Mouse (Mus musculus): ENCODE measurements around the gene Rfxank.

Rfxank gene

DNA sequence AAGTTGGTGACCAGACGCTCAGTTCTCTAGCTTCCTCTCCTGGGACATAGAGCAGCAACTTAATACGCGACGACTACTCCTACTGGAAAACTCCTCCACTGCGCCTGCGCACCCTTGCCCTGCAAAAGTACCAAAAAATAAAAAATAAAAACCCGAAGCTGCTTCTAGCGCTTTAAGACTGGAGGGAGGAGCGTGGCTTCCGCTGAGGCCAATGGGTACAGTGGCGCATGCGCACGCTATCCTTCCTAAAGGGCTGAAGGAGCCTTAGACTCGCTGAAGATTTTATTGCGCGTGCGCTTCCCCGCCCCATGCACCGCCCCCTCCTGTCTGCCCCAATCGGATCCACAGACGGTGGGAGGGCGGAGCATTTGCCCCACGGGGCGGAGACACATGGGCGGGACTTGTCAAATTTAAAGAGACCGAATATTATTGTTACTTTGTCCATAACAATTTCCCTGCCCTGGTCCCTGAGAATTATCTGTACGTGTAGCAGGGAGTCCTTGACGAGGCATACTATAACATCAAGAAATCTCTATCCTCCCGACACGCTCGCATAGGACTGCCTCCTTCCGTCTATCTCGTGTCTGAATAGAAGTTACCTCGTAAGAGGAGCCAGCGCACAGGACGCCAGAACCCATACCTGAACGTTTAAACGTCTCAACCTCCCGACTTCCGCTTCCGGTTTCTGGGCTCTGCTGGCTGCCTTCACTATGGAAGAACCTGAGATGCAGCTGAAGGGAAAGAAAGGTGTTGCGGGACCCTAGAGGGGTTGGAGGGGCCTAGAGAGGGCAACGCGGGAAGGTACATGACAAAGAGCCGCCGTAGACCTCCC lies at the start of gene Rfxank, which contains the start of the genes Borcs8 and Mef2b:
TSS of gene Rfxank (minus strand) at position 129 of the 832 bp plus-strand sequence.
TSS of gene Borcs8 (plus strand) at position 474 of the 832 bp plus-strand sequence.
TSS of gene Mef2b (plus strand) at position 686 of the 832 bp plus-strand sequence.
- in situ Hi-C loops (cut with MboI) = no loop called here

DNA sequence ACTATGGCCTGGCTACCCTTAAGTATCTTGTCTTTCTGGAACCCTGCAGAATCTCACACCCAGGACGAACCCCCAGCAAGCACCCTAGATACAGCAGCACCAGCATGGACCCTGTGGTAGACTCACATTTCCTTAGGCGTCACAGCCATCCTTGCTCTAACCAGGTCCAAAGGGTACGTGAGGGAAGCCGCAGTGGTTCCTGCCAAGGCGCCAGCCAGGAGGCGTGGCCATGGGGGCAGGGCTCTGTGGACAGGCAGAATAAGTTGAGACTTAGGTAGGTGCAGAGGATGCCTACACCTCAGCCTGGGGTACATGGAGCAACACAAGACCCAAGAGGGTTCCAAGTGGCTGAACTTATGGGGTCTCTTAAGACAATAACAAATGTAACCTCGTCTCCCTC lies 49.8 kb upstream of the Rfxank start:
- in situ Hi-C loops (cut with MboI) = no loop called here

DNA sequence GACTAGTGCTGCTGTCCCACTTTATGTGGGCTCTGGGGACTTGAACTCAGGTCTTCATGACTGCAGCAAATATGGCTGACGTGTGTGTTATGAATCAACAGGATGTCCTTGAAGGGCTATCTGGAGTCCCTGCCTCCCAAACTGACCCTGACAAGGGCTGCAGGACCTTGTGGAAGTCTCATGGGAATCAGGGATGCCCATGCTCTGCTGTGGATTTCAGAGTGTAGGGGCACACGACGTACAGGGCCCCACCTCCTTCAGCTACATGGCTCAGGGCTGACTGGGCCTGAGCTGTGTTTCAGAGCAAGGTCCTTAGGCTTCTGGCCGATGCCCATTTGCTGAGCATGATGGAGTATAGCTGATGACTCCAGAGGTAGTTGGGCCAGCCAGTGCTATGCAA lies 44.2 kb upstream of the Rfxank start:
- in situ Hi-C loops (cut with MboI) = no loop called here

DNA sequence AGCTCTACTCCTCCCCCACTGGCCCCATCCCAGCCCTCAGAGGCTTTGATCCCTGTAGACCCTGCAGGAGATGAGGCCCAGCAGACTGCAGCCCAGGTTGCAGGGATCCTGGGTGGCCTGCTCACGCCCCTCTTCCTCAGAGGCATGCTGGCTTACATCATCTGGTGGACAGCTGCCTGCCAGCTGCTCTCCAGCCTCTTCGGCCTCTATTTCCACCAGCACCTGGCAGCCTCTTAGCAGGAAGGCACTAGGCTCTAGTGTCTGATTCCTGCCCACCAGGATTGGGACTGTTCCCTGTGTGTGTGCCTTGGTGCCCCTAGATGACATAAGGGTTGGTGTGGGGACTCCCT lies 42.9 kb upstream of the Rfxank start:
- in situ Hi-C loops (cut with MboI) = no loop called here

DNA sequence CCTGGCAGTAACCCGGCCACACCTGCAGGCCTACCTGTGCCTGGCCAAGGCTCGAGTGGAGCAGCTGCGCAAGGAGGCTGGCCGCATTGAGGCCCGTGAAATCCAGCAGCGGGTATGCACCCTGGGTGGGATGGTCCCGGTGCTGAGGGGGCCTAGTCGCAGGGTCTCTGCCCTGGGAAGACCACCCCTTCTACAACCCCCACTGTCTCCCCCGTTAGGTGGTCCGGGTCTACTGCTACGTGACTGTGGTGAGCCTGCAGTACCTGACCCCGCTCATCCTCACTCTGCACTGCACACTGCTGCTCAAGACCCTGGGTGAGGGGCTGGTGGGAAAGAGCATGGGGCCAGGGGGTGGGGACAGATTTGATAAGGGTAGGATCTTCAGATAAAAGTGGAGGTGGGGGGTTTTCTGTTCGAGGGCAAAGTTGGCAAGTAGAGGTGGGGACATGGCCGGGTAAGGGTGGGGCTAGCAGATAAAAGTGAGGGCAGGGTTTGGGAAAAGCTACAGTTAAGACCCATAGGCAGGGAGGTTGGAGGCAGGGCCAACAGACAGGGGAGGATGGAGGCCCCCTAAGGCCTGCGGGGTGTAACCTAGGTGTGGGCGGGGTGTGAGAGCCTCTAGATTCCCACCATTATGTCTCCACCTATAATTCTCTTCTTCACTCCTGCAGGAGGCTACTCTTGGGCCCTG lies 42.4 kb upstream of the Rfxank start:
- in situ Hi-C loops (cut with MboI) = no loop called here

DNA sequence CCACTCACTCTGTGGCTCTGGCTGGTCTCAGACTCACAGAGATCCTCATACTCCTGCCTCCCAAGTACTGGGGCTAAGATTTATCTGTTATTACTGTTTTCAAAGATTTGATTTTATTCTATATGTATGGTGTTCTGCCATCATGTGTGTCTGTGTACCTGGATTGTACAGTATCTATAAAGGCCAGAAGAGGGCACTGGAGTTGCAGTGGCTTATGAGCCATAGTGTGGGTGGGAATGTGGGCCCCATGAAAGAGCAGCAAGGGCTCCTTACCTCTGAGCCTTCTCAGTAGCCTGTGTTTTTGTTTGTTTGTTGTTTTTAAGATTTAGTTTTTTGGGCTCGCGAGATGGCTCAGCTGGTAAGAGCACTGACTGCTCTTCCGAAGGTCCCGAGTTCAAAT lies 40.1 kb upstream of the Rfxank start:
- in situ Hi-C loops (cut with MboI) = no loop called here

DNA sequence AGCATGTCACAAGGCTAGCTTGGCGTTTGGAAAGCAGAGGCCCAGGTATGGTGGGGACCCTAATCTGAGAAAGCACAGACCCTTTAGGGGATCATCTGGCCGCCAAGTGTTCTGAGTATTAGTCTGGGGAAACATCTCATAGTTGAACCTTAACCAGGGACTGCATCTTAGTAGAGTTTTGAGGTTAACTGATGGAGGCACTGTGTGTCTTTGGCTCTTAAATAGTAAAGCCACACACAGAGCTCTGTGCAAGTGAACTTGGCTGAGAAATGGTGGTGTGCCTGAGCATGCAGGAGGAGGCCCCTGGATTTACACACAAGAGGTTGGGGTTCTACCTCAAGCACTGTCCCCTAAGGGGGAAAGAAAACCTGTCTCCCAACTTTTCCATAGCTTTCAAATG lies 39.3 kb upstream of the Rfxank start:
- in situ Hi-C loops (cut with MboI) = no loop called here

DNA sequence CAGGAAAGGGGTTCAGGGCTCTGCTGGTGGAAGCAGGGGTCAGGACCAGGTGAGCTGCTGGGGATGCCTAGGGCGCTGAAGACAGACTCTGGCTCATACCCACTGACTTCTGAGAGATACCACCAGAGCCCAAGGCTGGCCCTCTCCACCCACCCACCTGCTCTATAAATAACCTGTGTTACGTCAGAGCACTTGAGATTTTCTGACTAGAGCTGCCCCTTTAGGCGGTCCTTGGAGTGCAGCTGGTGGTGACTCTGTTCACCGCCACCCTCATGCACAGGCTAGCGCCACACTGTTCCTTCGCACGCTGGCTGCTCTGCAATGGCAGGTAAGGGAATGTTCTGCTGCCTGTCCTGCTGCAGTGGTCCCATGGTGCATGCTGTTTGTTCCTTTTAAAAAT lies 35.1 kb upstream of the Rfxank start:
- in situ Hi-C loops (cut with MboI) = no loop called here

DNA sequence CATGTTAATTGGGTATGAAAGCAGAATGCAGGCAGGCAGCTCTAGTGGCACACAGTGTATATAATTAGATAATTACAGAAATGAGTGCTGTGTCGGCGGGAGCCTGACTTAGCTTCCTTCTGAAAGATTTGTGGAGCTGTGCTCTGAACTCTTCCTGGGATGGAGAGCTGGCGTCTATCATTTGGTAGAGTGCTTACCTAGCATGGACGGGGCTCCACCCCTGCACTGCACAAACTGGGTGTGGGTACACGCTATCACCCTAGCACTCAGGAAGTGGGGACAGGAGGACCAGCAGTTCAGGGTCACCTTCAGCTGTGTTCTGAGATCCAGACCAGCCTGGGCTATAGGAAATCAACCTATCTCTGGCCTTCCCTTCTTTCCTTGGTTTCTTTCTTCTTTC lies 34.4 kb upstream of the Rfxank start:
- in situ Hi-C loops (cut with MboI) = no loop called here

DNA sequence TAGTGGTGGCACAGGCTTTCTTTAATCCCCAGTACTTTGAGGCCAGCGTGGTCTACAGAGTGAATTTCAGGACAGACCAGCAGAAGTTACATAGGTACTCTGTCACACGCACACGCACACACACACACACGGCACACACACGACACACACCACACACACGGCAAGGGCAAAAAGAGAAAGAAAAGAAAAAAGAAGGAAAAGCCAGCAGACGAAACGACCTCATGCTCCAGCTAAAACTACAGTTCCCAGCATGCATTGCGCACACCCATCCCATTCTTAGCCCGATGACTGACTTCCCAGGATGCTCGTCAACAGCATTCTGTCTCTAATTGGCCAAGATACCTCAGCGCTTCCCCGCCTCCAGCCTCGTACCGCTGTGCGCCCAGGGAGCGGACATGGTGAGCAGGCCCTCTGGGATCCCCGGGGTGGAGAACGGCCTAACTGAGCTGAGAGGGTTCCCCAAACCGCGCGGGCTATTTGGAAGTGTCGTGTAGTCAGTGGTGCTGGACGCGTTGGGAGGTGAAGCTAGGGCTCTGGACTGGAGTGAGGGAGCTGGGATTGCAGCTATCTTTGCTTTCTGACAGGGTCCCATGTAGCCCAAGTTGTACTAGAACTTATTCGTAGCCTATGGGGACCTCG lies 33.2 kb upstream of the Rfxank start, which contains the start of gene Tmem161a:
TSS of gene Tmem161a (plus strand) at position 314 of the 639 bp plus-strand sequence.
- in situ Hi-C loops (cut with MboI) = no loop called here

DNA sequence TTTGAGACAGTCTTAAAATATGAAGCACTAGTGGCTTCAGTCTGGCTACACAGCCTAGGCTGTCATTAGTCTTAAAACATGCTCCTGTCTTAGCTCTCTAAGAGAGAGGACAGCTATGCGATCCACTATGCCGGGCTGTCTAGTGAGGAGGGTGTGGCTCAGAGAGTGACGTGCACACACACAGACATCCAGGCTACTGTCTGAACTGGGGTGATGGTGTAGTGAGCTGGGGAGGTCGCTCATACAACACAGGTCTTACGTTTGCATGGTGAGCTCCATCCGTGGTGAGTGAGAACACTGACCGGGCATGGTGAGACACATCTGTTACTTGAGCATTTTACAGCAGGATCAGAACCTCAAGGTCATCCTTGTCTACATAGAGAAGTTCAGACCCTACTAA lies 32.3 kb upstream of the Rfxank start:
- in situ Hi-C loops (cut with MboI) = no loop called here

DNA sequence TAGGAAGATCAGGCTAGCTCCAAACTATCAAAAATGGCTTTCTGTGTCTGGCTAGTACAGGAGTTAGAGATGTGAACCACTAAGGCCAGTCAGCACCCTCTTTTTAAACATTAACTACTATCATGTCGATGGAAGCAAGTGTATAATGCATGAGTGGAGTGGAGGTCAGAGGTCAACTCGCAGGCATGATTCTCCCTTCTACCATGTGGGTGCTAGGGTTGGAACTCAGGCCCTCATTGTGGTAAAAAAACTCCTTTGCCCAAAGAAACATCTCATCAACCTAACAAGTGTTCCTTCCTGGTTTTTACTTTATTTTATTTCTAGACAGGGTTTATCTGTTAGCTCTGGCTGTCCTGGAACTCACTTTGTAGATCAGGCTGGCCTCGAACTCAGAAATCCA lies 31.8 kb upstream of the Rfxank start:
- in situ Hi-C loops (cut with MboI) = no loop called here

DNA sequence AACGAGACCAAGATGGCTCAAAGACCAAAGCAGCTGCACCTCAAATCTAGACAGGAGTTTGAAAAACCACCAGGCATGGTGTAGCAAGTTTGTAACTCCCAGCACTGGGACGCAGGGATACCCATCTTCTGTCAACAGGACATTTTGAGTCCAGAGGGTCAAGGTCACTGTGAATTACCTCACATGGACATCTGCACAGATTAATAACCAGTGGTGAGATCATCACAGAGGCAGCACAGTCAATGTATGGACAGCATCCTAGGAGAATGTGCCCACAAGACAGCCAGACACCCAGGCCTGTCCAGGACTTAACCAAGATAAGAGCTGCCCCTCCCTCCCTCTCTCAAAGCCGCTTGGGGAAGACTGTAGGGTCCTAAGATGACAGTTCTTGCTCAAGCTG lies 31.2 kb upstream of the Rfxank start:
- in situ Hi-C loops (cut with MboI) = no loop called here

DNA sequence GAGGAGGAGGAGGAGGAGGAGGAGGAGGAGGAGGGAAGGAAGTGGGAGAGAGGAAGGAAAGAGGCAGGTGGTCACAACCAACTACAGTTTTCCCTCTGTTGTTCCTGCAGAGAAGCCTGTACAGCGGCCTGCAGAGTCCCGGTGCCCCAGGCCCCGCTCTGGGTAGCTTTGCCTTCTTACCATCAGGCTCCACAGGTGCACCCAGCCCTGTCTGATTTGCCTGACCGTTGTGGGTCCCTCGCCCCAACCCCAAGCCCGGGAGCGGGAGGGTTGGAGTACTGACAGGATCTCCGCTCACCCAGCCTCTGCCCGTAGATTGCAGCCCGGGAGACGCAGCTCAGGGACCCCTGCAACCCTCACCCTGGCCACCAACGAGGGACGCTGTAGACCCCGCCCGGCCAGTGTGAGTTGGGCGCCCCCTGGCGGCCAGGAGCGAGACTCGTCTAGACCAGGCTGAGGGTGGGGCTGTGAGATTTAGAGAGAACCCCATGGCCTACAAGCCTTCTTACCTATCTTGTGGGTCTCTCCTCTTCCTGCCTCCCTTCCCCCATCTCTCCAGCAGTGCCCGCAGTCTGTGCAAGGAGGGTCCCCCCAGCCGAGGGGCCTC lies 27.7 kb upstream of the Rfxank start:
- in situ Hi-C loops (cut with MboI) = loop anchor here (10.0 kb wide), 1 partner anchor 242 kb away; no protein-coding TSS in a partner anchor

DNA sequence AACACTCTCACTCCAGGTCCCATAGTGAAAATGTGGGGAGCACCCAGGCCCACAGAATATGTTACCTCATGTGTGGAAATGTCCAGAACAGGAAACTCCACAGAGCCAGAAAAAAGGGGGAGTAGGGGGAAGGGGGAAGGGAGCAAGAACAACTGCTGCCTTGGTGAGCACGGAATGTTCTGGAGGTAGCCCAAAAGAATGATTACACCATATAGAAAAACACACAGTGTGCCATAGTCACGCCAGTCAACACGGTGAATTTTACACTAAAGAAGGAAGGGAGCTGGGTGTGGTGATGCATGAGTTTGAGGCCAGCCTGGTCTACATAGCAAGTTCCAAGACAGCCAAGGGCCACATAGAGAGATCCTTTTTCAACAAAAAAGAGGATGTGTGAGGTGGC lies 24.4 kb upstream of the Rfxank start:
- in situ Hi-C loops (cut with MboI) = loop anchor here (10.0 kb wide), 1 partner anchor 239 kb away; no protein-coding TSS in a partner anchor

DNA sequence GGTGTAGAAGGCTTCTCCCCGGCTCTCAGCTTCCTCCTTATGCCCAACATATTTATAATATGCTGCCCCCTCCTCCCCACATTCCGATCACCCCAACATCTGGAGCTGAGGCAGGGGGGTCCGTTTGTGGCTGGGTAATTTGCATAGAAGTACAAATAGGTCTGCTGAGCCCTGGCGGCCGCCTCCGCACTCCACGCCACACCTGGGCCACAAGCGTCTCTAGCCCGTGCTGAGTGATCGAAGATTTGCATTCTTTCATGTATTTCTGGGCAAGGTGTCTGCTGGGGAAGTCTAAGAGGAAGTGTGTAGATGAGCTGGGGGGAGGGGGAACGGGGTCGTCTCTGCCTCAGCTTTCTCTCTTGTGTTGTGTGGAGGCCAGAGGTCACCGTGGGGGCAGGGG lies 21.1 kb upstream of the Rfxank start:
- in situ Hi-C loops (cut with MboI) = loop anchor here (10.0 kb wide), 1 partner anchor 235 kb away; no protein-coding TSS in a partner anchor

DNA sequence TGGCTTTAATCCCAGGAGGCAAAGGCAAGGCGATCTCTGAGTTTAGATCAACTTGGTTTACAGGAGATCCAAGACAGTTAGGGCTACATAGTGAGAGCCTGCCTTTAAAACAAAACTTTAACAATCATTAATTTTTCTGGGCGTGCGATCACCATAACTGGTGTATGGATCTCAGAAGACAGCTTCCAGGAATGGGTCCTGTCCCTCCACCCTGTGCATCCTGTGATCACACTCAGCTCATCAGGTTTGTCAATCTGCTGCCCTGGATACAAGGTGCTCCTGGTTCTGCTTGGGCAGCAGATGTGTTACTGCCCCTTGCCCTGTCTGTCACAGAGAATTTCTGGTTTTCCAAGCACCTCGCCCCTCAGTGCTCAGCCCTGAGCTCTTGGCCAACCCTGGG lies 20.3 kb upstream of the Rfxank start:
- in situ Hi-C loops (cut with MboI) = no loop called here

DNA sequence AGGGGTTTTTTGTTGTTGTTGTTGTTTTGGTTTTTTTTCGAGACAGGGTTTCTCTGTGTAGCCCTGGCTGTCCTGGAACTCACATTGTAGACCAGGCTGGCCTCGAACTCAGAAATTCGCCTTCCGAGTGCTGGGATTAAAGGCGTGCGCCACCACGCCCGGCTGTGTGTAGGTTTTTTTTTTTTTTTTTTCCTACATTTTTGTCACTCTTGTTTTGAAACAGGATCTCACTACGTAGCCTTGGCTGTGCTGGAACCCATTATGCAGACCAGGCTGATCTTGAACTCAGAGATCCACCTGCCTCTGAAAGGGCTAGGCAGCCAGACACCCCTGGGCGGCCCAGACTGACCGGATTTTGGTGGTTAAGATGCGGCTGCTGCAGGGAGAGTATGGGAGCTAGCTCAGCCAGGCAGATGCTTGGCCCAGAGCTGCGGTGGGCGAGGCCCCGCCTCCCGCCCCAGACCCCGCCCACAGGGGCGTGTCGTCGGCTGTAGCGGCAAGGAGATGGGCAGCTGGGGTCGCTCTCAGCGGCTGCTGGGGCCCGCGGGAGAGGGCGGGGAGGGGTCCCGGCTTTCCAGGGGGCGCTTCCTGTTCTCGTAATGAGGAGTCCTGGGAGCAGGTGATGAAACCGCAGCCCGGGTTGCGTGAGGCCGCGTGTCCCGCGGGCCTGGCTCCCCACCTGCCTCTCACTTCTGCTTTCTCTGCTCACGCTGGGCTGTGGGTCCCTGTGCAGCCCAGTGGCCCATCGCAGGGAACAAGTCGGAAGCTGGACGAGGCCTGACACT lies 19.3 kb upstream of the Rfxank start:
- in situ Hi-C loops (cut with MboI) = no loop called here

DNA sequence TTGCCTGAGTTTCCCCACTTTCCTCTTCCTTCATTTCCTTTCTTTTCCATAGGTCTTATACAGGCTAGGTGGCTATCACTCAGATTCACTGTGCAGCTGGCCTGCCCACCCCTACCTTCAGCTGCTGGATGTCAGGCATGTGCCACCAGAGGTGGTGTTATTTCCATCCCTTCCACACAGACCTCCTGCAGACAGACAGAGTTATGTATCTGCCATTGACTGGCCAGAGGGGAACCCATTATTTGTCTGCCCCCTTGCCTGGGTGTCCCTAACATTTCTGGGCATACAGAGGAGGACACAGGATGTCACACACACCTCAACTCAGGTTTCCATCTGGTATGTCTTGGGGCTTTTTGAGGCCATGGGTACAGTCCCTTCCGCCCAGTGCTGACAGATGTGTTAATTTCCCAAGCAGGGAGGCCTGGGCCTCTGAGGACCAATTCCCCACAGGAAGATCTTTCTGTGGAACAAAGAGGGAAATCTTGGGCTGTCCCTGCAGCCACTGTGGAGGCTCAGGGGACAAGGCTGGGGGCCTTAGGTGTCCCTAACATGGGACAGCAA lies 18.4 kb upstream of the Rfxank start:
- in situ Hi-C loops (cut with MboI) = no loop called here

DNA sequence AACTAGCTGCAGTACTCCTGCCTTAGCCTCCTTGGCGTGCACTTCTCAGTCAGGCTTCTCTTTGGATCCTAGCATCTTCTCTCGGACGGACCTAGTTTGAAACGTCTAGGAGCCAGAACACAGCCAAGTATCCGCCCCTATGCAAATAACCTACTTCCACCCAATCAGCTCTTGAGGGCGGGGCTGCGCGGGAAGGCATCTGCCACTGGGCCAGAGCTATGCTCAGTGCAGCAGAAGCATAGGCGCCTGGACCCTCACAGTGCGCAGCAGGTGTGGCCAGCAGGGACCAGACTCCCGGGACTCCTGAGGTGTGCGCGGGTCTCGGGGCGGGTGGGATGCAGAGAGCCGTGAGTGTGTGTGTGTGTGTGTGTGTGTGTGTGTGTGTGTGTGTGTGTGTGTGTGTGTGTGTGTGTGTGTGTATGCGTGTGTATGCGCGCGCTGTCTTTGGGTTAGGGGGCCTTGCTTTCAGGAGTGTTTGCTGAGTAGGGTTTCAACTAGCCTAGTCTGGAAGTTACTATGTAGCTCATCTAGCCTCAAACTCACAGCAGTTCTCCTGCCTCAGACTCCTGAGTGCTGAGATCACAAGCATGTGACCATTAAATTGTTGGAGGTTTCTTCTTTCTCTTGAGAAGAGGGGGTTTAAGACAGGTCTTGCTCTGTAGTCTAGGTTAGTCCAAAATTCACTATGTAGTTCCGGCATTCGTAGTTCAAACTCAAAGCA lies 13.7 kb upstream of the Rfxank start:
- in situ Hi-C loops (cut with MboI) = no loop called here
